Mouse (Mus musculus) neural tube, embryonic 13.5 days (tissue): ENCODE measurements around the gene Adap1. TPM values are rescaled to one million over a fixed set of nuclear protein-coding genes. Genes with fewer than 3 reads are reported as not detected.

Experiments used
- ATAC-seq: fragments of 200-750 bp; cut with Nextera tagmentation; 2 replicates; pipeline ENCODE4 v1.8.0; 2017; ENCODE audit warnings: low read depth, mild to moderate bottlenecking, moderate TSS enrichment, moderate library complexity
- H3K27ac ChIP-seq: fragments of 300-500 bp; sonication (generic); replicated peaks from 2 replicates; pipeline ENCODE4 v1.5.1; 2015; ENCODE audit warnings: moderate library complexity, mild to moderate bottlenecking, inconsistent platforms
- H3K27me3 ChIP-seq: fragments of 300-500 bp; sonication (generic); 2 replicates; pipeline ENCODE4 v1.6.1; 2015; ENCODE audit warnings: mild to moderate bottlenecking, inconsistent platforms
- H3K36me3 ChIP-seq: fragments of 300-500 bp; sonication (generic); 2 replicates; pipeline ENCODE4 v1.6.1; 2015; ENCODE audit warnings: mild to moderate bottlenecking, inconsistent platforms
- H3K4me1 ChIP-seq: fragments of 300-500 bp; sonication (generic); replicated peaks from 2 replicates; pipeline ENCODE4 v1.6.1; 2015; ENCODE audit warnings: inconsistent platforms
- H3K4me2 ChIP-seq: fragments of 300-500 bp; sonication (generic); 2 replicates; pipeline ENCODE4 v1.6.1; 2015; ENCODE audit warnings: inconsistent platforms, mild to moderate bottlenecking, moderate library complexity
- H3K4me3 ChIP-seq: fragments of 300-500 bp; sonication (generic); 2 replicates; pipeline ENCODE4 v1.5.1; 2015; ENCODE audit warnings: mild to moderate bottlenecking, inconsistent platforms
- H3K9ac ChIP-seq: fragments of 300-500 bp; sonication (generic); 2 replicates; pipeline ENCODE4 v1.6.1; 2015; ENCODE audit warnings: moderate library complexity, mild to moderate bottlenecking, inconsistent platforms
- H3K9me3 ChIP-seq: fragments of 300-500 bp; sonication (generic); 2 replicates; pipeline ENCODE4 v1.6.1; 2016; ENCODE audit warnings: inconsistent platforms
- WGBS: fragments of 180-500 bp; shearing (Covaris S2); methylation state at CpG from one replicate; pipeline ENCODE4 v1.1.7; 2015; 5-methylcytosine and 5-hydroxymethylcytosine counted together
- polyA plus RNA-seq: library from polyadenylated mRNA; unstranded; fragments of >200 nt; fragmentation: Nextera tagmentation; extraction: Ambion mirVana; gene quantifications from 2 replicates; pipeline ENCODE4 v1.2.1, GENCODE M21; 2015

Gene Adap1
- 51.5 and 66.3 TPM in 2 replicates for polyA plus RNA-seq

DNA sequence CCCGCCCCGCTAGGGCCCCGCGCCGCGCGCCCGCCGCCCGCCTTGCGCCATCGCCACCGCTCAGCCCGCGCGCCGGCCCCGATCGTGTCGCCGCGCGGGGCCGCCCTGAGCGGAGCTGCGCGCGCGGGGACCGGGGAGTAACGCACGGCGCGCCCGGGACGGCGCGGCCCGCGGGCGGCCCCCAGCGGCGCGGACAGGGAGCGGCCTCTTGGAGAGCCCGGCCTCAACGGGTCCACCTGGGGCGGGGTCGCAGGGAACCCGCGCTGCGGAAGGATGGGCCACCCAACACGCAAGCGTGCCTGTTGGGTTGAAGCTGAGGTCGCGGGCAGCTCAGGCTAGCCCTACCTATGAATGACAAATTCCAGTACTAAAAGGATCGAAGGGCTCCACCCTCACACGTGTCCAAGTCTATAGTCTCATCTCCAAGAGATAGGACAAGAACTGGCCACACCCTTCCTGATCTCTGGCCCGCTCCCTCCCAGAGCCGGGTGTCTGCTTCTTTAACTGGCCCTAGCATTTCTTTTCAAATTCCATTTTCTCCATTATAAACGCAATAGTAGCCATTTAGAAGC is at the start of gene Adap1:
TSS of gene Adap1 (minus strand) at position 228 of the 572 bp plus-strand sequence.
- Histone ChIP-seq H3K4me1 (peaks cover 24% of the 10 kb centered on the region), H3K9me3 (no peaks in the 10 kb centered on the region), H3K4me3 (peak within 1 kb of the TSS; percentile 75), H3K27ac (peak within 1 kb of the TSS; percentile 71), H3K9ac (peak within 1 kb of the TSS; percentile 86), H3K36me3 (no peaks in the 10 kb centered on the region), H3K27me3 (peaks cover 52% of the 10 kb centered on the region), H3K4me2 (peak within 1 kb of the TSS; percentile 90)
- ATAC-seq = peak; percentile 84
- 3% methylated on average over 56 of the region's 61 CpGs for WGBS

DNA sequence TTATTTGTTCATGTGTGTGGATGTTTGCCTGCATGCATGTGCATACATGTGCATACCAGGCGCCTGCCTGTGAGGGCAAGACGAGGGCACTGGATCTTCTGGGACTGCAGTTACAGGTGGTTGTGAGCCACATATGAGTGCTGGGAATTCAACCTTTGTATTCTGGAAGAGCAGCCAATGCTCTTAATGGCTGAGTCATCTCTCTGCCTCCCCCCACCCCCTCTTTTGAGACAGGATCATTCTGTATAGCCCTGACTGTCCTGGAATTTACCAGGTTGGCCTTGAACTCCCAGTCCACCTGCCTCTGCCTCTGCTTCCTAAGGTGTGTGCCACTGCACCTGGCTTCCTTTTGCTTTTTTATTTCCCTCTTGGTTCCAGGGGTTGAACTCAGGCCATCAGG is 49.4 kb upstream of the Adap1 start:
- WGBS = 74% methylated on average over 2 of the region's 2 CpGs

DNA sequence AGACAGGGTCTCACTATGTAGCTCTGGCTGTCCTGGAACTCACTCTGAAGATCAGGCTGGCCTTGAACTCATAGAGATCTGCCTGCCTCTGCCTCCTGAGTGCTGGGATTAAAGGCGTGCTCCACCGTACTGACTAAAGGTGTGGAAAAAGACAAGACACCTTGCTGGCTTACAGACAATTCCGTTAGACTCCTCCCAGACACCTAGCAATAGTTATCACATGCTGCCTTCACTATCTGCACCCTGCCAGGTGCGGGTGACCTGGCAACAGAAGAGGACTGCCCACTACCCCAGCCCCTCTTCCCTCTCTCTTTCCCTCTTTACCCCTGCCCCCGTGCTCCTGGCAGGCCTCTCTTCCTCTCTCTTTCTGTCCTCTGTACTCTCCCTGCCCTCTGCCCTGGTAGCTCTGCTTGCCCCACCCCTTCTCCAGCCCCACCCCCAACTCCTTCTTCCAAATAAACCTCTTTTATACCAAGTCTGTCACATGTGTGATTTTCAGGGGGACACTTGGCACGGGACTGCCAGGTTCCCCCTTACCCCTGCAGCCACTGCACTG is 48.5 kb upstream of the Adap1 start:
- Histone ChIP-seq H3K4me3 (no peak overlapping the region), H3K27ac (no peak overlapping the region), H3K4me2 (no peak overlapping the region), H3K36me3 (no peaks in the 10 kb centered on the region), H3K9ac (no peak overlapping the region), H3K27me3 (no peaks in the 10 kb centered on the region), H3K4me1 (peaks cover 48% of the 10 kb centered on the region), H3K9me3 (no peaks in the 10 kb centered on the region)
- no peak for ATAC-seq
- 82% methylated on average over 6 of the region's 6 CpGs for WGBS

More for the DNA sequence above, 49.4 kb upstream of the Adap1 start:
- Histone ChIP-seq H3K27me3 (no peaks in the 10 kb centered on the region), H3K27ac (no peak overlapping the region), H3K9me3 (no peaks in the 10 kb centered on the region), H3K9ac (no peak overlapping the region), H3K36me3 (no peaks in the 10 kb centered on the region), H3K4me1 (peaks cover 55% of the 10 kb centered on the region), H3K4me2 (no peak overlapping the region), H3K4me3 (no peak overlapping the region)
- no peak for ATAC-seq

DNA sequence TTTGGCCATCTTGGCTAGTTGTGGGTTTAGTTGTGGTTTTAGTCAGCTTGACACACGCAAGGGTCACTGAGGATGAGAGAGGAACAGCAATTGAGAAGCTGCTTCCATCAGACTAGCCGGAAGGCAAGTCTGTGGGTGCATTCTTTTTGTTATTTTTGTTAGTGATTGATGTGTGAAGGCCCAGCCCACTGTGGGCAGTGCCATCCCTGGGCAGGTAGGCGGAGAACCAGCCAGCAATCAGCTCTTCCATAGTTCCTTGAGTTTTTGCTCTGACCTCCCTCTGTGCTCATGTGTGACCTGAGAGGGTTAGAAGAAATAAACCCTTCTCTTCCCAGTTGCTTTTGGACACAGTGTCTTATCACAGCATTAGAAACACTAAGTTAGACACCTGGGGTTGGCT is 47.7 kb upstream of the Adap1 start:
- Histone ChIP-seq H3K4me1 (peaks cover 39% of the 10 kb centered on the region), H3K9me3 (no peaks in the 10 kb centered on the region), H3K9ac (no peak overlapping the region; the same call in 1 of the 2 replicates), H3K36me3 (no peaks in the 10 kb centered on the region), H3K27me3 (no peaks in the 10 kb centered on the region), H3K4me3 (no peak overlapping the region), H3K27ac (no peak overlapping the region), H3K4me2 (no peak overlapping the region)
- WGBS = 81% methylated on average over 3 of the region's 3 CpGs
- ATAC-seq = no peak

DNA sequence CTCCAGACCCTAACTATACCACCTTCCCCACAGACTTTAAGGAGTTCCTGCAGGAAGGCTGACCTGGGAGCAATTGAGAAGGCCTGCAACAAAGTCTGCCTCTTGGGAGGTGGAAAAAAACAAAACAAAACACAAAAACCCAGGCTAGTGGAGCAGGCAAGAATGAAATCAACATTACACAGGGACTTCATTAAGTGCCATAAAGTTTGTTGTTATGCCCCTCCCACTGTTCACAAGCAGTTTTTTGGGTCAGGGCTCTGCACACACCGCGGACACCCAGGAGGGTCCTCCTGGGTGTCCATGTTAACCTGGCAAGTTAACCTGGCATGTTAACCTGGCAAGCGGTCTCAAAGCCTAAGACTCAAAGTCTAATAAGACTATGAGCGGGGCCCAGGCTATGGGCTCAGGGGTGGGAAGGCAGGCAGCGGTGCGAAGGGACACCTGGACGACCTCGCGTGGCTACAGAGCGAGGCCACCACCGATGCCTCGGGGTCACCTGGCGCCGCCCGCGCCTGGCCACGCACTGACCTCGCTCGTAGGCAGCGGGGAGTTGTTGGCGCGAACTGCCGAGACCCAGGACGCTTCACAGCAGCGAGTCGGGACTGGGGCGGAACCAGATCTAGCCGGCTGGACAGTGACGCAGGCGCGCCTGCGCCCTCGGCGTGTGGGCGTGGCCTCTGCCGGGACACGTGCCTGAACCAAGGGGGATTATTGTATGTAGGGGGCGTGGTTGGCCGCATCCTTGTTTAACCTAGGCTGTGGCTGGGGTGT is 46.4 kb upstream of the Adap1 start:
- peak overlapping the region; percentile 93 for H3K9ac ChIP-seq
- peak overlapping the region; percentile 71 for H3K4me3 ChIP-seq
- peaks cover 30% of the 10 kb centered on the region for H3K4me1 ChIP-seq
- H3K4me2 ChIP-seq = peak overlapping the region; percentile 80
- peak; percentile 95 for ATAC-seq
- WGBS = 2% methylated on average over 39 of the region's 39 CpGs
- no peaks in the 10 kb centered on the region for H3K27me3 ChIP-seq
- H3K36me3 ChIP-seq = no peaks in the 10 kb centered on the region
- H3K9me3 ChIP-seq = no peaks in the 10 kb centered on the region
- H3K27ac ChIP-seq = peak overlapping the region; percentile 87

DNA sequence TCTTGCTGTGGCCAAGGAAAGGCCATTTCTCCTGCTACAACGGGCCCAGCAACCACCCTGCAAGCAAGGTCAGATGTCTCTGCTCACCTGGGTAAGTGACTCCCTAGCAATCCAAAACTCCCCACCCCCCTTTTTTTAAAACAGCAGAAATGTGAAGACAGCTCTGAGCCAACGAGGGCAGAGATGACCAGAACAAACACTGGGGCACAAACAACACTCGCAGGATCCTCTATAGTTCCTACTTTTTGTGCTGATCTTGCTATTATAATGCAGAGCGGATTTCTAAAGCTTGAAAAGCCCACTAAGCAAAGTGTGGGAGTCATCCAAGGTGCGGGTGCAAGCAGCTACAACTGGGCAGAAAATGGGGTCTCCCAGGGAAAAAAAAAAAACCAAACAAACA is 45.7 kb upstream of the Adap1 start:
- no peaks in the 10 kb centered on the region for H3K9me3 ChIP-seq
- H3K9ac ChIP-seq = peak overlapping the region; percentile 93
- peak overlapping the region; percentile 71 for H3K4me3 ChIP-seq
- H3K27ac ChIP-seq = peak overlapping the region; percentile 87; the same call in 1 of the 2 replicates
- peak overlapping the region; percentile 80 for H3K4me2 ChIP-seq
- H3K36me3 ChIP-seq = no peaks in the 10 kb centered on the region
- no peaks in the 10 kb centered on the region for H3K27me3 ChIP-seq
- WGBS = 60% methylated on average over 5 of the region's 5 CpGs
- no peak for ATAC-seq
- H3K4me1 ChIP-seq = peaks cover 30% of the 10 kb centered on the region

DNA sequence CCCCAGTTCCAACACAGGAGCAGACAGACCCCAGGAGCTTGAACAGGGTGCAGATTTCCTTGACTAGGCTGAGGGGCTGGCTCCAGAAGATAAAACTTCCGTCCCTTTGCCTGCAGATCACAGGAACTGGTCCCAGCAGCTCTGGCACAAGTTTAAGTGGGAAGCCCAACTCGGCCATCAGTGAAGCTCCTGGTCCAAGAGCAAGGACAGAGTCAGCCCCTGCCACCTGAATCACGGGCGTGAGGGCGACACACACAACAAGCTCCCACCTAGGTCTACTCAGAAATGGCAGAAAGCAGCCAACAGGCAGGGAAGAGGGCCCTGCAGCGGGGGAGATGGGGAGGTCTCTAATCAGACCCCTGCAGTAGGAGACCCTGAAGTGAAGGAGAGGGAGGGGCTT is 44.9 kb upstream of the Adap1 start:
- no peak overlapping the region for H3K27ac ChIP-seq
- no peak overlapping the region for H3K4me2 ChIP-seq
- no peaks in the 10 kb centered on the region for H3K36me3 ChIP-seq
- no peaks in the 10 kb centered on the region for H3K27me3 ChIP-seq
- H3K9me3 ChIP-seq = no peaks in the 10 kb centered on the region
- no peak for ATAC-seq
- WGBS = 93% methylated on average over 6 of the region's 6 CpGs
- 0 out of 2 replicates have a peak overlapping the region, but pooled peaks have one; percentile 93 for H3K9ac ChIP-seq
- no peak overlapping the region for H3K4me3 ChIP-seq
- H3K4me1 ChIP-seq = peaks cover 31% of the 10 kb centered on the region

DNA sequence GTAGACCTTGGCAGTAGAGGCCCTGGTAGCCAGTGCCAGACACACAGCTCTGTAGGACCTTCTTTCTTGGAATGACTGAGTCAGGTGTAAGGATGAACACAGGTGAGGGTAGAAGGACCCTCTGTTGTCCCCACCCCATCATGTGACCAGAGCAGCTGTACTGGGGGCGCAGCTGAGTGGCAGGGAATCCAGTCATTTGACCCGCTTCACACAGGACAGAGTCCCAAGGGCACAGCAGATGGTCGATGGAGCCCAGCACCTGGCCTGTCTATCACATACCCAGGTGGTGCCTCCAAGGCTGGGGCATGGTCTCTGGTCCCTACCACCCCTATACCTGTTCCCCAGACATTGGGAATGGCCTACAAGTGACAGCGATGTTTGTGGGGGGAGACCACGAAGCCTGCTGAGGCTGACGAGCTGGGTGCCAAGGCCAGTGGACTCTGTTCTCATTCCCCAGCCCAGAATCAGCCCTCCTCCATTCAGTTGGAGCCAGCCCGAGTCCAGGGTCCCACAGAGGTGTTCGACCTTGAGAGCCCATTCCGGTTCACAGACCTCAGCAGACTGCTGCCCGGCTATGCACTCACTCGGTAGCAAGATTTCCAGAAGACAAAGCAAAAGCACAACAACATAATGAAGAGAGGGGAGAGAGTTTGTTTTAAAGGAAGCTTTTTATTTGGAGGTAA is 43.4 kb upstream of the Adap1 start:
- H3K36me3 ChIP-seq = no peaks in the 10 kb centered on the region
- H3K4me1 ChIP-seq = peaks cover 43% of the 10 kb centered on the region
- H3K27me3 ChIP-seq = no peaks in the 10 kb centered on the region
- H3K4me2 ChIP-seq = no peak overlapping the region
- H3K27ac ChIP-seq = no peak overlapping the region
- 88% methylated on average over 11 of the region's 11 CpGs for WGBS
- no peak for ATAC-seq
- no peaks in the 10 kb centered on the region for H3K9me3 ChIP-seq
- H3K4me3 ChIP-seq = no peak overlapping the region
- no peak overlapping the region for H3K9ac ChIP-seq

DNA sequence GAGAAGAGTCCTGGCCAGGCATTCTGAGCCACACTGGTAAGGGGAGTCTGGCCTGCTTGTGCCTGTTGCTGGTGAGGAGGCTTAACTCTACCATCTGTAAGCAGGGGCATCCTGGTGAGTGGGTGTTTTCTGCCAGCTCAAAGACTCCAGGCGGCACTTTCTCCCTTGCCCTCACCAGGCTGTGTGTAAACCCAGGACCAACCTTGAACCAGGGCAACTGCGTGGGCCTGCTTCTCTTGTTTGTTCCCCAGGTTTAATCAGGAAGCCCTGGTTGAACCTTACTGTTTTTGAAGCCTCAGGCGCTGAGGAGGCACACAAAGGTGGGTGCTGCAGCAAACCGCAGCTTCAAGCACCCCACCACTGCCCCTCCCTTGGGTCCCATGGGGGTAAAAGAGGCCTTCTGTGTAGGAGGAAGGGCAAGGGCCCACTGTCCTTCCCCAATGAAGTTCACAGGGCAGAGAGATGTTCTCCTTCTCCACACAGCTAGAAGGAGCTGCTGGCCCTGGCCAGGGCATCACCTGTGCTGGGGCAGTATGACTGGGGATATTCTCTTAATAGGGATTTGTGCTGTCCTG is 42.5 kb upstream of the Adap1 start:
- H3K9me3 ChIP-seq = no peaks in the 10 kb centered on the region
- no peak for ATAC-seq
- no peak overlapping the region for H3K9ac ChIP-seq
- no peaks in the 10 kb centered on the region for H3K36me3 ChIP-seq
- H3K4me3 ChIP-seq = no peak overlapping the region
- H3K4me1 ChIP-seq = peaks cover 43% of the 10 kb centered on the region
- WGBS = 92% methylated on average over 4 of the region's 4 CpGs
- no peak overlapping the region for H3K4me2 ChIP-seq
- no peaks in the 10 kb centered on the region for H3K27me3 ChIP-seq
- H3K27ac ChIP-seq = no peak overlapping the region

DNA sequence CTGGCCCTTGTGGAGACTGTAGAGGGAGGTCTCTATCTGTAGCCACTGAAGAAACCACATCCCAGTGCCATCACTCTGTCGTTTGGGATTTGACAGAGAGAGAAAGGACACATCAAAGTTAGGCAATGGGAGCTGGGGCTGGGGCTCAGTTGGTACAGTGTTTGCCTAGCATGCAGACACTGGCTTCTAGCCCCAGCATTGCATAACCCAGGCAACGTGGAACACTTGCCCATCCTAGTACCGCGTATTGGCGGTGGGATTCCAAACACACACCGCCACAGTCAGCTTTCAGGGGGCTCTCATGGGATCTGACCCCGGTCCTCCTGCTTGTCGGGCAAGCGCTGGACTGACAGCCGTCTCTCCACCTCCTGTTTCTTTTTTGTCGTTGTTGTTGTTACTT is 41.1 kb upstream of the Adap1 start:
- ATAC-seq = no peak
- Histone ChIP-seq H3K9me3 (no peaks in the 10 kb centered on the region), H3K4me1 (peaks cover 30% of the 10 kb centered on the region), H3K36me3 (no peaks in the 10 kb centered on the region), H3K4me2 (no peak overlapping the region), H3K4me3 (no peak overlapping the region), H3K27ac (no peak overlapping the region), H3K9ac (no peak overlapping the region), H3K27me3 (no peaks in the 10 kb centered on the region)
- 77% methylated on average over 11 of the region's 11 CpGs for WGBS

DNA sequence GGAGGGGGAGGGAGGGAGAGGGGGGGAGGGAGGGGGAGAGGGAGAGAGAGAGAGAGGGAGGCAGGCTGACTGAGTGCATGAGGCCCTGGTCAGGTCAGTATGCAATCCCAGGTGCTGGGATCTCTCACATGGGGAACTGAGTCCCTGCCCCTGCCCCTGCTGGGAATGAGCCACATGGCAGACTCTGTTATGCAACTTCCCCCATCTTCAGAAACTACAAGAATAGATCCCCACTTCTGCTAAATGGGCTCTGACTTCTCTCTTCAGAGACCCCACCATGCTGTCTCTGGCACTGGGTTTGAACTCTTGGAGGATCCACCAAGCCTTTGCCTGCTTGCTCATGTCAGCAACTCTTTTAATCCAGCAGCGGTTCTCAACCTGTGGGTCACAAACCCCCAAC is 40.4 kb upstream of the Adap1 start:
- no peaks in the 10 kb centered on the region for H3K36me3 ChIP-seq
- no peak for ATAC-seq
- H3K9me3 ChIP-seq = no peaks in the 10 kb centered on the region
- H3K9ac ChIP-seq = no peak overlapping the region
- 91% methylated on average over 1 of the region's 1 CpGs for WGBS
- H3K27ac ChIP-seq = no peak overlapping the region
- H3K27me3 ChIP-seq = no peaks in the 10 kb centered on the region
- H3K4me3 ChIP-seq = no peak overlapping the region
- peaks cover 24% of the 10 kb centered on the region for H3K4me1 ChIP-seq
- no peak overlapping the region for H3K4me2 ChIP-seq
